Mouse (Mus musculus) gastrocnemius, adult 2 months (tissue): ENCODE measurements around the gene Cd200. TPM values are rescaled to one million over a fixed set of nuclear protein-coding genes. Genes with fewer than 3 reads are reported as not detected.

ENCODE experiments used
- DNase-seq: peaks from one replicate; pipeline ENCODE4 v3.0.0; 2022
- H3K27ac ChIP-seq: fragments of 200-600 bp; 2 replicates; pipeline ENCODE4 v1.8.1; 2022; ENCODE audit warnings: mild to moderate bottlenecking
- H3K4me3 ChIP-seq: fragments of 200-600 bp; 2 replicates; pipeline ENCODE4 v1.8.1; 2022; ENCODE audit warnings: mild to moderate bottlenecking, moderate library complexity
- CTCF ChIP-seq: fragments of 200-600 bp; IDR thresholded peaks from 2 replicates; pipeline ENCODE4 v1.8.1; 2022; ENCODE audit warnings: antibody characterized with exemption, mild to moderate bottlenecking, moderate library complexity
- intact Hi-C: fragments of 180-260 bp; cut with DNase I; formaldehyde crosslinking; loops from one replicate; pipeline ENCODE4 v1.15.1; 2025
- total RNA-seq, 2 experiments: library from RNA; stranded (reverse); gene quantifications; 2 replicates each; pipeline ENCODE4 v1.2.3; 2021

Gene Cd200
- total RNA-seq, 2 experiments from 2014 or later = 10.4 to 20.1 TPM

DNA sequence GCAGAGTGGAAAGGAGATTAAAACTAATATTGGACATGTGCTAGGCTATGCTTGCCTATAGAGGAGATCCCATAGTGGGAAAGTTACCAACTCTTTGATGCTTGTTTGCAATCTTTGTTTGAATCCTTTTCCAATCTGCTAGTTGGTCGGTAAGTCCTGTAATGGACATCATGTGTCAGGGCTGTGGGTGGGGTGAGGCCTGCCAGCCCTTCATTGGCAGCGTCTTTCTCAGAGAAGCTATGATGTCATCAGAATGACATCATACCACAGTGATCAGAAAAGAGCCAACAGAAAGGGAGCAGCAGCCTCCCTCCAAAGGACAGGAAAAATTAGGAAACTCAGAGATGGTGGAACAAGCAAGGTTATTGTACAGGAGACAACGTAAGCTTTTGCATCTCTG is 9.4 kb downstream of the Cd200 start:
- intact Hi-C loops = no loop called here
- DNase-seq = peak; percentile 22
- Histone ChIP-seq H3K27ac (peak overlapping the region; percentile 73), H3K4me3 (peak overlapping the region; percentile 49)
- TF ChIP-seq CTCF = no peak

DNA sequence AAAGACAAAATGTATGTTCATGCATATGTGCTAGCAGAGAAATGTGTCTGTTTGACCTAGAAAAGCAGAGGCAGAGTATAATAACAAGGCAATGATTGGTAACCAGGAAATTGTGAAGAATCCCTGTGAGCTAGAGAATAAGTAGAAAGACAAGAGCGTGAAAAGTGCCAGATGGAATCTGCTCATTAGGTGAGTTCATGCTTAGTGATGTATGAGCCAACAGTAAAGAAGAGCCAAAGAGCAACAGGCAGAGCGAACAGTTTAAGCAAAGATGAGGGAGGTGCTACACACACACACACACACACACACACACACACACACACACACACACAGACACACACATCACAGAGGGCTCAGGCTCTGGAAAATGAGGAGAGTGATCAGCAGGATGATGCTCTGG is 11.4 kb downstream of the Cd200 start:
- TF ChIP-seq CTCF = no peak
- no peak for DNase-seq
- Histone ChIP-seq H3K4me3 (no peak overlapping the region; the same call in 1 of the 2 replicates), H3K27ac (no peak overlapping the region)
- intact Hi-C loops = no loop called here

DNA sequence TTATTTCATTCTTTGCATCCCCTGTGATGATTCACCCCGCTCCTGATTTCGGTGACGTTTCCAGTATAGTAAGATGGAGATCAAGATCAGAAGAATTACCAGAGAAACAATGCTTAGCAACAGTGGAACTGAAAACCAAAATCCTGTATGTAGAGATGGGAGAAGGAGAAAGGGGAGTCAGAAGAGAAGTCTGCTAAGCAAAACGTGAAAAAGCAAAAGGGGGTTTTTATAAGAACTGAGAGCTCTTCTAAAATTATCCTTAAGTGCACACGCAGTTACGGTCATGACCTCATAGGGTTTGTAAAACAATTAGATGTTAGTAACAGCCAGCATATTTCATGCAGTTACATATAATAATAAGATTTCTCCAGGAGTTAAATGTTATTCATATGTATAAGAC is 16.6 kb downstream of the Cd200 start:
- Histone ChIP-seq H3K27ac (no peak overlapping the region; the same call in 1 of the 2 replicates), H3K4me3 (no peak overlapping the region)
- TF ChIP-seq CTCF = no peak
- DNase-seq = no peak
- intact Hi-C loops = no loop called here

DNA sequence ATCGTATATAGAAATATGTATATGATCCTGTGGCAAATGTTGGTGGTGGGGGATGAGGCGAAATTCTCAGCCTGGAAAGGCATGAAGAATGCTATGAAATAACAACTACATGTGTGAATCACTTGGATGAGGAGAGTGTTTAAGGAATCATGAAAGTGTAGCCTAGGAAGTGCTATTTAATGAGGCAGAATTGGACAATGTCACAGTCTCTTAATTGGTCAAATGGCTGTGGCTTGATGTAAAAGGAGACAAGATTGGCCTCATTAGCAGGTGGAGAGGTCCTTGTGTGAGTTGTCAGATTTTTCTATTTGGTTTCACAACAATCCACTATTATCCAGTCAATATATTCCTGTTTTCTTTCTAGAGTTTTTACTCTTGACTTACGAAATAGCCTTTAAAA is 17.2 kb downstream of the Cd200 start:
- no peak for TF ChIP-seq CTCF
- intact Hi-C loops = no loop called here
- Histone ChIP-seq H3K27ac (no peak overlapping the region), H3K4me3 (no peak overlapping the region)
- DNase-seq = no peak

DNA sequence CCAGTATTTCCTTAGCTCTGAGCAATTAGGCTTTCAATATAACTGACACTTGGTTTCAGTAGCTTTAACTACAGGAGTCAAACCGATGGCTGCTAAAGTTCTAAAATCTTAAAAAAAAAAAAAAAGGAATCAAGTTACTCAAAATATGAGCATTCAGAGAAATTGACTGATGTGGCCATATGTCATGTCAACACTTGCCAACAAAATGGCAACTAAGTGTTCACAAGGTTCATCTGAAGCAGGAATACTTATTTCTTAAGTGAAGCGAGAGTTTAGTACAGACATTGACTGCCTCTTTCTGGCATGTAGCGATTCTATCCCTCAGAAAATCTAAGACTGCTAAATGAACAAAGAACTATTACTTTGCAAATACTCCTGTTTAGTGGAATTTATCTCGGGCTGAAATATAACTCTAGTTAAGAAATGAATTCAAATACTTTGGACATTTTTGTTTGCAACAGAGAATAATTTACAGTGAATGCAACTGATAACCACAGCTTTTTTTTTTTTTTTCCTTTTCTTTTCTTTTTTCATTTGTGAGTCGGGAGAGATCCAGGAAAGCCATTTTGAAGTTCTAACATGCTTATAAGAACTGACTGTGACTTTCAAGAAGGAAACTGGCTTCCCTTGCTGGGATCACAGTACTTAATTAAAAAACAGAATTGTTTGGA is 18.4 kb downstream of the Cd200 start:
- intact Hi-C loops = no loop called here
- DNase-seq = no peak
- H3K27ac ChIP-seq = no peak overlapping the region
- no peak for TF ChIP-seq CTCF
- H3K4me3 ChIP-seq = no peak overlapping the region

DNA sequence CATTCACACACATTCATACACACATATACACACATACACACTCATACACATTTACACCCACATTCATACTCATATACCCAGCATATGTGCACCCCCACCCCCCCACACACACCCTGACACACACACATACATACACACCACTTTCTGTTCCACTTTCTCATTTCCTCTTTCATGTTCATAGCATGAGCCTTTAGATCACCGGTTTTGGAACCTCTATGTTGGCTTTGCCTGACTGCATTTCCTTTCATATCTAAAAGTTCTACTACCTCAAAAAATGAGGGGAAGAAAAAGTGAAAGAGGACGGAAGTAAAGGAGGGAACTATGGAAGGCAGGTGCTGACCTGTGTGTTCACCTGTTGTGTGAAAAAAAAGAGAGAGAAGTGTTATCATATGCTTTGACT is 19.0 kb downstream of the Cd200 start:
- DNase-seq = no peak
- Histone ChIP-seq H3K27ac (no peak overlapping the region), H3K4me3 (no peak overlapping the region)
- intact Hi-C loops = no loop called here
- no peak for TF ChIP-seq CTCF

DNA sequence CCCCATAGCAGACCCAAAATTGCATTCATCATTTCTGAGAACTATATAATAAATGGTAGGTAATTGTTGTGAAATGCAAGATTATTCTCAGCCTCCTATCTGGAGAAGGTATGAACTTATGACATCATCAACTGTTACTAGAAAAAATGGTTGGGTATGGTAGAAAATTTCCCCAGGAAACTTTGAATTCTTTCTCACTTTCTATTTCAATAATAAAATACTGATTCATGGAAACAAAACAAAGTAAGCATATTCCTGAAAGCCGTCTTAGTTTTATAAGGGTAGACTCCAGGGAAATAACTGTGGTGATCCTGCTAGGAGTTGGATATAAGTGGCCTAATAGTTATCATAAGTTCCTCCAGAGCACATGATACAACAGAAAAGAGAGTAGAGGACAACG is 19.8 kb downstream of the Cd200 start:
- H3K4me3 ChIP-seq = no peak overlapping the region
- no peak for DNase-seq
- intact Hi-C loops = no loop called here

DNA sequence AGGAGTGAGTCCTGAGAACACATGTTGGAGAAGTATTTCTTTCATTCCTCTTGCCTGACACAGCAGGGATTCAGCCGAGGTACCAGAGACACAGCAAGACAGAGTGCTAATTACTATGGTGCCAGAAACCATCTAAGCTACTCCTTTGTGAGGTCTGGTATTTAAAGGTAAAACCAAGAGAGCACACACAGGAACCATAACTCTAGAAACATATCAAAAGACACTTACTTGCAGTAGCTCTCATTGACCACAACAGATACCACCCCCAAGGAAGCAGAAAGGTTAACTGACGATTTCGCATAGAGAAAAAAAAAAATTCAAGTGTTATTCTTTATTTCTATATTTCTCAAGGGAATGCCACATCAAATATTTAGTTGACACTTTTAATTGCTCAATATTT is 27.0 kb downstream of the Cd200 start:
- intact Hi-C loops = no loop called here
- no peak for DNase-seq
- Histone ChIP-seq H3K4me3 (no peak overlapping the region), H3K27ac (no peak overlapping the region)
- TF ChIP-seq CTCF = no peak

More for the DNA sequence above, 19.8 kb downstream of the Cd200 start:
- TF ChIP-seq CTCF = no peak
- H3K27ac ChIP-seq = no peak overlapping the region; the same call in 1 of the 2 replicates

DNA sequence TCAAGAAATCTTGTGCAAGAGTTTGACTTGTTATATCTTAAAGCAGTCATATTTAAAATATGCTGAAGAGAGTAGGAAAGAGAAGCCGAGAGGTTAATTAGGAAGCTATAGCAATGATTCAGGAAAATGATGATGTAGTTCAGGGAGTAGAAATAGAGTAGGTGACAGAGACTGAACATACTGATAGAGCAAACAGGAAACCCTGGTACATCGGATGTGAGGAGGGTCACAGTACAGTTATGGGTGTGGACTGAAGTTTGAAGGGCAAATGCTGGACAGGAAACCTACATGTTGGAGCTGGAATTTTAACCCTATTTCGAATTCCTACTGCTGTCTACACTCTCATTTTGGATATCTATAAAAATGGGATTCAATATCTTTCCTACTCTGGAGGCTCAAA is 29.9 kb downstream of the Cd200 start:
- no peak overlapping the region for H3K4me3 ChIP-seq
- intact Hi-C loops = loop anchor here (5.0 kb wide), 1 partner anchor 47 kb away; no protein-coding TSS in a partner anchor
- DNase-seq = no peak
- TF ChIP-seq CTCF = no peak
- peak overlapping the region; percentile 31 for H3K27ac ChIP-seq

DNA sequence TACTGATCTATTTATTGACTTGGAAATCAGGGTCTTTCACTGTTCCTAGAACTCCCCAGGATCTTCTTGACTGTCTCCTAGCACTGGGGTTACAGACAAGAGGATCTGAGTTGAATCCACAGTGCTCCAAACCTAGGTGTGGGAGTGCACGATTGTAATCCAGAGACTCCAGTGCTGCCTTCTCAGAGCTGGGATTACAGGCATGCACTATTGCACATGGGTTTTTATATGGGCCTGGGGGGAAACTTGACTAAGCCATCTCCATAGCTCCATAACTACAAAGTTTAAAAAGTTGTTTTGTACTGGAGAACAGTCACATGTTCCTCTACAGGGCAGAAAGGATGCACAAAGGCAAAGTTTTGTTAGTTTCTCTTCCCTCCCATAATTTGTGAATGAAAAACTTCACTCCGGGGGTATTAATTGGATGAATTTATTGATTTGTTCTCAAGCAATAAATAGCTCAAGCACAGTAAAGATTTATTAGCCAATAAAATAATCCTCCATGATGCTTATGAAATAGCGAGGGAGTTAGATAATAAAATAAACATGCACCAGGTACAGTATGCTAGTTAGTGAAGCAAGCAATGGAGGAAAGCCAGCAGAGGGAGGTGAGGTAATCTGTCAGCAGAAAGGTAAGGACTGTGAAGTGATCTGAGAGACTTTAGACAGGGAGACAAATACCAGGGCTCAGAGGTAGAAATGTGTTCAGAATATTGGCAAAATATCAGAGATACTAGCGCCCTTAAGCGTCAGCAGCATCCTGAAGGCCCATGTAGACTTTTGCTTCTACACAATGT is 30.5 kb downstream of the Cd200 start:
- intact Hi-C loops = loop anchor here (5.0 kb wide), 1 partner anchor 46 kb away; no protein-coding TSS in a partner anchor
- DNase-seq = no peak
- TF ChIP-seq CTCF = no peak
- H3K4me3 ChIP-seq = no peak overlapping the region
- peak overlapping the region; percentile 31 for H3K27ac ChIP-seq

DNA sequence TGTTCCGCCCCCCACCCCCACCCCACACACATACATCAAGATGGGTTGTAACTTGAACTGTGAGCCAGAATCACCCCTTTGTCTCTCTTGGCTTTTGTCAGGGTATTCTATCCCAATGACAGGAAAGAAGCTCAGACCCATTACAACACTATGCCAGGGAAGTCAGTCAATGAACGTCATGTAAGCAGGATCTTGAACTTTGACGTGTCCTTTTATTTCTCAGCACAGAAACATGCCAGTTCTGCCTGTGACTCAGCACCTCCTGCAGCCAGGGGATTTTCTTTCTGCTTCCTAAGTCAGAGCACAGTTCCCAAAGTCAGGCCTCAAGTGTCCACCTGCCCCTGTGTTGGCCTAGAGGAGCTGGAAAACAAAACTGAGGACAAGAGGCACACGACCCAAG is 31.5 kb downstream of the Cd200 start:
- DNase-seq = no peak
- peak overlapping the region; percentile 75 for H3K27ac ChIP-seq
- no peak for TF ChIP-seq CTCF
- H3K4me3 ChIP-seq = no peak overlapping the region
- intact Hi-C loops = loop anchor here (5.0 kb wide), 1 partner anchor 45 kb away; no protein-coding TSS in a partner anchor

DNA sequence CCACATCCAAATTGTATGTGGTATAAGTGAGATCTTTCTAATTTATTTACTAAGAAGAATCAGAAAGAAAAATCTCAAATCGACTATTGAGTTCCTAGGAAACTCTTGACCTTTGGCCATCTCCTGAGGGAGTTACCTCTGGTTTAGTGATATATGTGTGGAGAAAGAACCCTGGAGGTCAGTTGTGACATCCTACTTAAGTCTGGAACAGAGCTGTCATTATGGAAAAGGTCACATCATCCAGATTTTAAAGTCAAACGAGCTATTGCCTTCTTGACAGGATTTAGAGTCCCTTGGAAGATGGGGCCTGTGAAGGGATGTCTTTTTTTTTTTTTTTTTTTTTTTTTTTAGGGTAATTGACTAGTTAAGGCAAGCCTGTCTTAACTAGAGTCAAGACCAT is 32.0 kb downstream of the Cd200 start:
- TF ChIP-seq CTCF = no peak
- peak overlapping the region; percentile 75 for H3K27ac ChIP-seq
- intact Hi-C loops = loop anchor here (5.0 kb wide), 1 partner anchor 45 kb away; no protein-coding TSS in a partner anchor
- DNase-seq = no peak
- no peak overlapping the region for H3K4me3 ChIP-seq

DNA sequence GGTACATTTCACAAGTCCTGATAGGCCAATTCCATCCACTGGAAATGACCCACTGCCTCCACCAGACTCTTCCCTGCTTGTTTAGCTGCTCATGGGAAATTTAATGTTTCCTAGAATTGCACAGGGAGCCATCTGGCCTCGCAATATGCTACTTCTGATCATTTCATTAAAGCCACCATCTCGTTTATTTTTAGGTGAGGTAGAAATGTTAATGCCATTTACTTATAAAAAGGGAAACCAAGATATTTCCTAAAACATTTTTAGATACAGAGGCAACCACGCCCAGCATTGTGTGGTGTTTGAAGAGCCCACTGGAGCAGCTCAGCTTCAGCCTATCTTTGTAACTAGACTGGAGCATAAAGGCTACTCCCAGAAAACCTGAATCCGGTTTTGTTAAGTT is 32.6 kb downstream of the Cd200 start:
- TF ChIP-seq CTCF = no peak
- Histone ChIP-seq H3K27ac (peak overlapping the region; percentile 75), H3K4me3 (no peak overlapping the region)
- intact Hi-C loops = loop anchor here (5.0 kb wide), 1 partner anchor 44 kb away; no protein-coding TSS in a partner anchor
- DNase-seq = peak; percentile 14
